Mouse (Mus musculus) heart, adult 8-10 months (tissue): ENCODE data around the gene Prlh. TPM values are rescaled to one million over a fixed set of nuclear protein-coding genes. Genes with fewer than 3 reads are reported as not detected.

Experiments used
- DNase-seq: peaks from one replicate; pipeline ENCODE4 v3.0.0; 2022; ENCODE audit warnings: low spot score
- total RNA-seq, 4 experiments: library from RNA; stranded (reverse); gene quantifications; 2 replicates each; pipeline ENCODE4 v1.2.4; 2022

The Prlh gene
- total RNA-seq, 4 experiments from 2014 or later, result not detected

DNA sequence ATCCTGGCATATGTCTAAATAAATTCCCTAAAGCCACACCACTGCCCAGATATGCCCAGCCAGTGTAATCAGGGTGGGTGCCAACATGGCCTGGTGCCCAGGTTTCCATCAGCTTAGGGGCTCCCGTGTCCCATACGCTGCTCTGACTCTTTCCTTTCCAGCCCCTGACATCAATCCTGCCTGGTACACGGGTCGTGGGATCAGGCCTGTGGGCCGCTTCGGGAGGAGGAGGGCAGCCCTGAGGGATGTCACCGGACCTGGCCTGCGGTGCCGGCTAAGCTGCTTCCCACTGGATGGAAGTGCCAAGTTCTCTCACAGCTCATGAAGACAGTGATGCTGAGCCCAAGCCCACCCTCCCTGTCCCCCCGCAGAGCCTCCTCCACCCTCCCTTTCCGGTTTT, 780 bp downstream of the Prlh start:
- no peak for DNase-seq

DNA sequence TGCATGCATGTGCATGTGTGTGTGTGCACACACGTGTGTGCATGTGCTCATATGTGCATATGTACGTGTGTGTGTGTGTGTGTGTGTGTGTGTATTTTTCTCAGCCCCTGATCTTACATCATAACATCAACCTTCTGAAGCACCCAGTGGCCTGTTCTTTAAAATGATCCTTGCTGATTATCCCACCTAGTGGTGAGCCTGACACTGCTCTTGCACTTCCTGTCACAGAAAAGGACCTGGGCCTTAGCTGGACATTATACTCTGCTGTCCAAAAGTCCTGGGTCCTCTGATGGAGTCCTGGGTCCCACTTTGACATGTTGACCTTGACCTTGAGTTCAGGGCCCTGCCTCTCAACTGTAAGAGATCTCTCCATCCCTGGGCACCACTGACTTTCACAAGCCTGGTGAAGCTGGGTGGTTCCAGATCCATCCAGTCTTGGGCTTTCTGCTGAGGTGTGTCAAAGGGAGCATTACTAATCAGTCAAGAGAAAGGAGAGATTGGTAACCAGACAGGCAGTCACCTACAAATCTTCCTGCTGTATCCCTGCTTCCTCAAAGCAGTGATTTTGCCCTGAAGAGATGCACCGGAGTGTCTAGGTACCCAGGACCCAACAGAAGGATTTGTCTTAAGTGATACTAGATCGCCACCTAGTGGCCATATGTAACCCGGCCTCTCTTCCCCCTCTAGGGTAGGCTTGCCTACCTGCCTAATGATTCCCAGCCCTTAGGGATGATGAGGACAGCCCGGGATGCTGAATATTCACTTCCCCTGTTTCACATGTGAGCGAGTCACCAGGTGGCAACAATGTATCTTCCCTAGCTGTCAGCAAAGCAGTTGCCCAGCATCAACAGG, 3.6 kb downstream of the Prlh start:
- DNase-seq, result peak; percentile 72

DNA sequence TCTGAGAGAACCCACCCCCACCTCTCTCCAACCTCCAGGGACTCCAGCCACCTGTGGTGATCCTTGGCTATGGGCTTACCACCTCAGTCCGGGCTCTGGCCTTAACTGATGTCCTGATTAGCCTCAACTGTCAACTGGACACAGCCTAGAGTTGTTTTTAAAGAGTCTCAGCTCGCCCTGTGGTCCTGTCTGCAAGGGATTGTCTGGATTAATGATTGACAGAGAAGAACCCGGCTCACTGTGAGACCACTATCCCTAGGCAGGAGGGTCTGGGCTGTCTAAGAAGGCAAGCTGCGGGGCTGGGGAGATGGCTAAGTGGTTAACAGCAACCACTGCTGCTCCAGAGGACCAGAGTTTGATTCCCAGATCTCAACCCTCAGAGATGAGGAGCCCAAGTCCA, 9.6 kb downstream of the Prlh start:
- no peak for DNase-seq

DNA sequence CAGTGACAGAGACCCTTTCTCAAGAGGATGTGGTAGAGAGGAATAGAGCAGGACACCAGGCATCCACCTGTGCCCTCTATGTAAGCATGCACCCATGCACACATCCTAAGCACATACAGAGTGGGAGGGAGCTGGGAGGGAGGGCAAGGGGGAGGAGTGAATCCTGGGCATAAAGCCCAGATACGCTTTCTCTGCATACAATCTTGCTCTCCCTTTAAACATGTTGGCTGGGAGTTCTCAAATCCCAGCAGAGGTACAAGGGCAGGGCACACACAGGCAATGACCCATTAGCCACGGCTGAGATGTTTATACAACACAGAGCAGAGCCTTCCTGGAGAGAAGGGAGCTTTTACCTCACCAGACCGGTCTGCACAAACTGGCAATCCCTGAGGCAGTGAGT, 10.1 kb downstream of the Prlh start:
- no peak for DNase-seq

DNA sequence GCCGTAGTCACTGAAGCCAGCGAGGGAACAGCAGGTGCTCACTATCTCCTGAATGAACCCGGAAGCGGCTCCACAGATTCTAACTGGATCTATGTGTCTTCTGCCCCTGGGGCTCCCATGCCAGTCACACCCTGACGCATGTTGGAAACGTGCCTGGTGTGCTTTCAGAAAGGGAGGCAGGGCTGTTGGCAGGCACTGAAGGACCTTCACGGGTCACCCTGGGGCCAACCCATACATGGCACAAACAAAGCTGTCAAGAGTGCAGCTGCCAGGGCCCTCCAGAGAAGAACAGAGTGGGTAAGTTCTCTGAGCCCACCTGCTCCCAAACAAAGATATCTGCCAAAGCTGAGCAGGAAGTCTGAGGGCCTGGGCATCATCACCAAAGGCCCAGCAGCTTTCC, 14.7 kb downstream of the Prlh start:
- DNase-seq, result peak; percentile 57

DNA sequence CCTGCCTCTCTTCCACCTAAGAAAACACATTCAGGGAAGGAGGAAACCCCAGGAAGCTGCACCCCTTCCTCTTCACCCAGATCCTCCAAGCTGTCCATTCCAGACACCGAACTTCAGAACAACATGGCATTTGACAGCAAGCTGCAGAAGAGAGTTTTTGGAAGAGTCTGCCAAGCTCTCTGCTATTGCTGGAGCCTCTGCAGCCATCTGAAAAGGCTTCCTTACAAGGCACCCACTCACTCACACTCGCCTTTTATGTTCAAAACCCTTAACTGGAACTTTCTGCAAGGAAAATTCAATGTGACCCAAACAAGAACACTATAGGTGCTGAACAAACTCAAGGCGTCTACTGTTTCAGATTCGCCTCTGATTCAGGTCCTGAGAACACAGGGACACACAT, 15.7 kb downstream of the Prlh start:
- no peak for DNase-seq

DNA sequence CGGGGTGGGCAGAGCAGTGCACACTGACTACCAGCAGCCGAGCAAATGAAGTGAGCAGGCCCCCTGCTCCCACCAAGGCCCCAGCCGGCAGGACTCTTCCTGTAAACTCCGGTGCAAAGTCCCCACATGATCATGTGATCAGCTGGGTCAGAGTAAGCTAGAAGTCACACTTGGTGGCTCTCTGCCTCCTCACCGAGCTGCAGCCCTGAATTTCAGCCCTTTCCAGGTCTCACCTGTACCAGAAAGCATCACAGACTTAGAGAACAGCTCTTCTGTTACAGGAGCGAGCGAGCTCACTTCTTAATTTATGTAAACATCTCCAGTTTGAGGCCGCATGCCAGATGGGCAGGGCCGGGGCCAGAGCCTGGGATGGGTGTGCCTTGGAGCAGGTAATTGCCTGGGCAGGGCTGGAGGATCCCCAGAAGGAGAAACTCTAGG, 16.5 kb downstream of the Prlh start, which contains the start of gene Rab17:
TSS of gene Rab17 (minus strand) at position 315 of the 438 bp plus-strand sequence.
- no peak for DNase-seq

DNA sequence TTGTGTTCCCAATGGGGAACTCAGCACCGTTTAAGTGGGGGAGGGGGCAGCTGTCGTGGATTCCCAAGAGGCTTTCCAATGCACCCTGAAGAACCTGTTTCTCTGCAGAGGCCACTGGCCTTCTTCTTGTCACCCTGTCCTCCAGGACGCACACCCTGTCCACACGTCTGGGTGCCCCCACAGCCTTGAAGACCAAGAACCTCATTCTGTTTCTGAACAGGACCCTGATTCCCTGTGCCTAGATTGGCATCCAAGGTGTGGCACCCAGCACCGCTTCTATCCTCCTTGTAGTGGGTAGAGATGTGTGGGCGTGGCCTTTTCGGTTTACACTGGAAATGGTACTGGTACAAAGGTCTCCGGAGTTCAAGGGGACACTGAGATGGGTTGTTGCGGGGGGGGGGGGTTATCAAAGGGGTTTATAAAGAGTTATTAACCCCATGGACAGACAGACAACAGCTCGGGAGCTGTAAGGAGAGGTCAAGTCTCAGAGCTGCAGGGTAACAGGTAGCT, 17.0 kb downstream of the Prlh start:
- DNase-seq, result no peak

DNA sequence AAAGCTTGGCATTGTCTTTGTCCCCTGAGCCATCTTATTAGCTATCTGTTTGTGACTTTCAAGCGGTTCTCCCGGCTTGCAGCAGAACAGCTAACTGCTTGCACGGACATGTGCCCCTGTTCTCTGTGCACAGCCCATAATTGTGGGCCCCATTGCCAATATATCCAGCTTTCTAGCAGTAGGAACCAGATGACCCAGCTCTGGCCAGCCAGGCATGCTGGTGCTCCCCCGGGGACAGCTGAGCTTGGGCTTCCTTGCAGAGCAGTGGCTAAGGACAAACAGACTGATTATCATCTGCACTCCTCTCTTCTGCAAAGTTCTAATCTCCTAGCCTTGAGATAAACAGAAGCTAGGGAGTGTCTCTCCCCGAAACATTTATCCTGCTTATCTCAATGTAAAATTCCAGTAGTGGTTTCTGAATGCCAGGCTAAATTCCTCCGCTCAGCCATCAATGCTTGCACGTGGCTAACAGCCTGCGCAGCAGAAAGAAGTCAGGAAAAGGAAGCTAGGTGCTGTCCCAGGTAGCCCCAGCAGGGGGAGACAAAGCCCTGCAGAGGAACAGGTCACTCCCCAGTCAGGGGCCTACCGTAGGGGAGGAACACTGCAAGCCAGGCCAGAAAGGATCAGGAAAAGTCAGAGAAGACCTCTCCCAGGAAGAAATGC, 20.1 kb downstream of the Prlh start:
- DNase-seq, result peak; percentile 95

DNA sequence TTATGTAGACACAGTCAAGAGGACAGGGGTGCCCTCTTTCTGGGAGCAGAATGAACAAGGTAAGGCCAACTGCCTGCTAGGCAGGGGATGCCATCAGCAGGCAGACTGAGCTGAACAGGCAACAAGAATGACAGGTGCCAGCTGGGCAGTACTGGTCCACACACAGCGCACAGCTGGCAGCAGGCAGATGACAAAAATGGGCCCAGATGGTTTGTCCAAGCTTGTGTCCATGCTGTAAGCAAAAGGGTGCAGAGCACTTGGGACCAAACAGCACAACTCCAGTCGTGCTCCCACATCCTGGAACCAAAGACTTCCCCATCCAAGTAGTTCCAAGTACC, 20.6 kb downstream of the Prlh start:
- no peak for DNase-seq

DNA sequence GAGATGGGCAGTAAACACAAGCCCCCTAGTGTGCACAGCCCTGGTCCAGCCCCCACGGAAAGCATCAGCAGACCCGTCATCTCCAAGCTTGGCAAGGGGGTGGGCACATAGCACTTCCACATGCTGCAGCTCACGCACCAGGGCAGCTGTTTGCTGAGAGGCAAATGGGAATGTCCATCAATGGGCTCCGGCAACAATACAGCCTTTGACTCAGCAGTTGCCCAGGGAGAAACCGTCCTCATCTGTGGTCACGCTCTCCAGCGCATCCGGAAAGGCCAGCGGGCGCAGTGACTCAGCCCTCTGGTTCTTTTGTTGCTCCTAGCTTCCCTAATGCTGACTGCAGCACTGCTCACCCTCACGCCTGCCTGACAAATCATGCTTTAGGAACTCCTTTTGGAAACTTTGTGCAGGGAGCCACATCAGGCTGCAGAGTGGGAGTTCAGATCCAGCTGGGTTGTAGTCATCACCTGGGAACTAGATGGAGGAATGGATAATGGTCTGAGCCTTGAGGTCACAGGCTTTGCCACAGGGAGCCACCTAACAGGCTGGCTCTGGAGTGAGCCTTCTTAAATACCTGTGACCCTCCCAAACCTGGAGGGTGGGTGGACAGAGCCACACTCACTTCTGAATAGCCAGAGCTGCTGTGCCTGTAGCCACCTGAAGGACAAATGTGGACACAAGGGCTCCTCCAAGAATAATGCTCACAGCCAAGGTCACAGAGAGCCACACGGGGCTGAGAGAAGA, 22.2 kb downstream of the Prlh start:
- DNase-seq, result peak; percentile 56

DNA sequence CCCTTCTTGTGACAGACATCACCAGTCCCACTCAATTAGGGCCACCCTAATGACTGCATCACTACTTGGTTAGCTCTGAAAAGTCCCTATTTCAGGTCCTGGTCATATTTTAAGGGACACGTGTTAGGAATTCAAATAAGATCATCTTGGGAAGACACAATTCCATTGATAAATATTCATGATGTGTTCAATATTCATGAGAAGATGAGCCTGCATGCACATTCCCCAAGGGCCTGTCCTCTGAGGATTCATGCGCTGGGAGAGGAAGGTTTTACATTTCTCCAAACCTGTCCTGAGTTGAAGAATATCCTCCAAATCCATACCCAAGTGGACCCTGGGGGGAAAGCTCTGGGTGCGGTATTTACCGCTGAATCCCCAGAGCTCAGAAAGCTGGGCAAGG, 23.1 kb downstream of the Prlh start:
- no peak for DNase-seq

DNA sequence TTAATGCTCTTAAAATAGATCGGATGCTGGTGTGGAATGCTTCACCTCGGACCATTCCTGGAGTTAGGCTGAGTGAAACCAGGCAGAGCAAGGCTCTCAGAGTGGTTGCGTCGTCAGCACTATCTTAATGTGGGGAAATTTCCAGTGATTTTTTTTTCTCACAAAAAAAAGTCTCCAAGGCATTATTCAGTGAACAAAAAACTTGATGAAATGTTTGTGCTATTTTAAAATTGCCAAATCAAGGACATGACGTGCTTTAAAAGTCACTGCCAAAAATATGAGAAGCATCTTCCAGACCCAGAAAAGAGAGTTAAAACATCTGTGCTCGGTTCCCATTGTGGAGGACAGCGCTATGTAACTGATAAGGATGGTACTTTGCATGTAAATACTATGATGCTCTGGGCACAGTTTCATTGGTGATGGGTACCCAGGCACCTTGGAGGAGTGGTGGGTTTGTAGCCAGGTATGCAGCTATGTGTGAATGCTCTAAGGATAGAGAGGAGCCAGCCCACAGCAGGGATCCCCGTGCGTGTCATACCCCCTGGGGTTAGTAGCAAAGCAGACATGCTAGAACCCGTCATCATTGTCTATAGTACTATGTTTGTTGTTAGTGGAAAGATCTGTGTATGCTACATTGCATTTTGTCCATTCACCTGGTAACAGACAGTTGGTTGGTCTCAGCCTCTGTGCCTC, 27.9 kb downstream of the Prlh start:
- peak; percentile 78 for DNase-seq

DNA sequence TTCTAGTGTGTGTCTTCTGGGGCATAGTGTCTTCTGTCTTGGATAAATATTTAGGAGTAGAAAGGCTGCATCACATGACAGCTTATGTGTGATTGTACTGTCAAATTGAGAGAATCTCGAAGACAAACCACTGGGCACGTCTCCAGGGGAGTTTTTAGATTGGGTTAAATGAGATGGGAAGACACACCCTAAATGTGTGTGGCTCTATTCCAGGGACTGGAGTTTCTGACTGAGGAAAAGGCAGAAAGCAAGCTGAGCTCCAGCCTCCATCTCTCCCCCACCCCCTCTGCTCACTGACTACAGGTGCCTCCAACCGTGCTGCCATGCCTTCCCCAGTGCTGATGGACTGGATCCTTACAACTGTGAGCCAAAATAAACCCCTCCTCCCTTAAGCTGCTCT, 28.4 kb downstream of the Prlh start:
- no peak for DNase-seq

DNA sequence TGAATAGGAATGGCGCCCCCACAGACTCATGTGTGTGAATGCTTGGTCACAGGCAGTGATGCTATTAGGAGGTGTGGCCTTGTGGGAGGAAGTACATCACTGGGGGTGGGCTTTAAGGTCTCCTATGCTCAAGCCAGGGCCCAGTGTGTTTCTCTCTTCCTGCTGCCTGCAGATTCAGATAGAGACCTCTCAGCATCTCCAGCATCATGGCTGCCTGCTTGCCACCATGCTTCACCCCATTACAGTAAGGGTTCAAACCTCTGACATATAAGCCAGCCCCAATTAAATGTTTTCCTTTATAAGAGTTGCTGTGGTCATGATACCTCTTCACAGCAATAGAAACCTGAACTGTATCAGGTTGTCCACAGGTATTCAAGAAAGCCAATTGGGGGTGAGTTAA, 43.0 kb downstream of the Prlh start:
- no peak for DNase-seq

DNA sequence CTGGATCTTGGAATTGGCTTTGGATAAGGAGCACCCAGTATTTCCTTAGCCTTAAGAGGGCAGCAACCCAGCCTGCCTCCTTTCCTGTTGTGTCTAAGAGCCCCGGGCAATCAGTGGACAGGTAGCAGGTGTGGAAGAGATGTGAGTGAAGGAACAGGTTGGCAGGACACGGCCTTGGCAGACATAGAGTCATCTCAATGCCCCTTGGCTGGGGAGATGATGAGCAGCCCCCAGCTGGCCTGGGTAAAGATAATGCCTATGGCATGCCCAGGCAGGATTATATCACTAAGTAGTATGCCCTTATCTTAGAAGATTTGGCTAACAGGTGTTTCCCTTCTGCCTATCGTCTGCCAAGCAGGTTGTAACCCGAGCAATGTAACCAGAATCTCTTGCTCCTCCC, 44.2 kb downstream of the Prlh start:
- no peak for DNase-seq

DNA sequence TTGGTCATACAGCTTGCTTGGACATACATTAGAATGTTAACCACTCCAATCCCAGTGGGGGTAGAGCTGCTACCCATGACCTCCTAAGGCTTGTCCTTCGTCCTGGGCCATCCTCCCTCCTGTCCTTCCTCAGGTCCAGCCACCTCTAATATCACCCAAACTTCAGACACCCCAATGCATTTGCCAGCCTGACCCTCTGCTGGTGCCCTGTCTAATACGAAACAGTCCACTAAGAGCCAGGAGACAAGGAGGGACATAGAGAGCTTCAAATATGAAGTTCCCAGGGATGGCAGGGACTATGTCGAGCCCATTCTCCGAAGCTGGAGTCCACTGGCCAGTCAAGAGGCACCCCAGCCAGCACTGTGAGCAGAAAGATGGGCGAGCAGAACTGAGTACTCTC, 44.7 kb downstream of the Prlh start:
- no peak for DNase-seq

DNA sequence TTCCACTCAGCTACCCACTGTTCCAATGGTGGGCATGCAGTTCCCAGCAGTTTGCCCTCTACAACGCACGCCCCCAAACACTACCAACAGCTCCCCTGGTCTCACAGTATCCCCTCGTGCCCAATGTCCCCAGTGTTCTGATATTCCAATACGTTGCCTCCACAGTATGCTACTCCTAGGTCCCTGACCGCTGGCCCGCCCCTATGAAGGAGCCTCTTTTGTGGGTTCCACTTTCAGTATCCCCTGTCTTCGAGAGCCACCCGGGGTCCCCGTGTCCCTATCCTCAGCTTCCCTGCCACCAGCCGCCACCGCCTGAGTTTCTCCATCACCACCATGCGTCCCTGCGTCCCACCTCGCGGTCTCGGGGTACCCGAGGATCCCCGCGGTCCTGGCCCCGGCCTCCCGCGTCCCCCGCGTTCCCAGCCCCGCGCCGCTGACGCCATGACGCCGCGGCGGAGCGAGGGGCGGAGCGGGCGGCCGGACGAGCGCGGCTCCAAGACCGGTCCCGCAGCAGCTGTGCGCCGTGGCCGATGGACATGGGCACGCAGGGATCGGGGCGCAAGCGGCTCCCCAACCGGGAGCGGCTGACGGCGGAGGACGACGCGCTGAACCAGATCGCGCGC, 45.5 kb downstream of the Prlh start, which contains the start of gene Lrrfip1:
TSS of gene Lrrfip1 (plus strand) at position 470 of the 623 bp plus-strand sequence.
- DNase-seq, result no peak

DNA sequence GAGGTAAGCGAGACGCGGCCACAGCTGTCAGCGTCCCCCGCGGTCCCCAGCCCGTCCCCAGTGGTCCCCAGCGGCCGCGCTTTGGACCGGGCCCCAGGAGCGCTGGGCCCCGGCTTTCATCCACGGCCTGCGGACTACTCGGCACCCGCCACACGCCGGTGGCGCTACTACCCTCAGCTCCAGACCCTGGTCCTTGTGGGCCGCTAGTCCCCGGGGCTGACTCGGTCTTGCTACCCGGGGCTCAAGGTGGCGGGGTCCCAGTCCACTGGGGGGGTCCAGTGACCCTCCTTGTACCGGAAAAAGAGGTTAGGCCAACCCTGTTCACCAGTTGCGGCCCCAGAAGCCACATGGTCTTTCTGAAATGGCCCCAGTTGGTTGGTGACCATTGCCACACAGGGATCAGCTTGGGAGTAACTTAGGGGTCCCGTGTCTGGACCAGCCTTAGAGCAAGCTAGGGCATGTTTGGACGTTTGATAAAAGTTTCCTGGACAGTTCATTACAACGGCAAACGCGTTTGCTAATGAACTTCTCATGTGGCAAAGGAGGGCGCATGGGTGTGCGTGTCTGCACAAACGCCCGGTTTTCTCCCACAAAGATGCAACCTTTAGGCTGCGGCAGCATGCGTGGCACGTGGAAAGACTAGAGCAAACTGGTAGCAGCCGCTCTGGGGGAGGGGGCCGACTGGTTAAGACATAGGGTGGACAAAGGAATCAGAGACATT, 46.1 kb downstream of the Prlh start:
- DNase-seq, result no peak

DNA sequence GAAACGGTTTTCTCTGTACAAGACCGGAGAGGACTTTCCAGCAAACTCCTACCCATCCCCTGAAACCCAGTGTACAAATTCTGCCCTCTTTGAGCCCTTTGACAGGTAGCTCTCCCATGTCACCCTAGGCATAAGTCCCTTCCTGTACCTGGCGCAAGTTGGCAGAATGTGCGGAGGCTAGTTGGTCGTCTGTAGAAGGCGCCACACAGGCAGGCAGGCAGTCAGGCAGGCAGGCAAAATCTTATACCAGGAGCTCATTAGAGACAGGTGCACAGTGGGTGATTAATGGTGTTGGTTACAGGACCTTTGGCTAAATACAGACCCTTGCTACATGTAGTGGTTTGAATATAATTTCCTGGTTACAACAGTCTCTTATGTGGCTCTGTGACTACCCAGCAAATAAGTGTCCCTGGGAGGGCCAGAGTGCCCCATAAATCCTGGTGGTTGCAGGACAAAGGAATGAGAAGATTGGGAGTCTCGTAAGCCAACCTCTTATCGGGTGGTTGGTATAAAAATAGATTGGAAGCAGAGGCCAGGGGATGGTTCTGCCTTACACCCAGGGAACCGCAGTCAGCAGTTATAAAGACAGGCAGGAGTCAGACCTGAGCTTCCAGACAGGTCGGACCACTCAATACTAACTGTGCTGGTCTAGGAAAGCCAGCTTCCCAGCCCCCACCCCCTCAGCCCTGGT, 47.1 kb downstream of the Prlh start:
- DNase-seq, result no peak
